Mouse (Mus musculus) cerebellum, postnatal 25 days (tissue): Measurements from ENCODE around the gene Txnrd2.

Source experiments
- DNase-seq, 2 experiments: peaks; one replicate each; pipeline ENCODE4 v3.0.0; 2021; ENCODE audit warnings: mixed read lengths in 2 of 2

Gene Txnrd2

GRCm38 (mm10) chr16:18490894-18491293, 64.7 kb downstream of the Txnrd2 start:
- no peak for DNase-seq

GRCm38 (mm10) chr16:18497865-18498515, 71.8 kb downstream of the Txnrd2 start:
- DNase-seq: peak in 1 of 2 experiments; percentile 24

- peak; percentile 96 to 98 for DNase-seq
Measured at GRCm38 (mm10) chr16:18498558-18498990, 72.4 kb downstream of the Txnrd2 start, which contains the start of the genes Gnb1l and Rtl10. Gnb1l (plus strand) TSS chr16:18498713. Rtl10 (plus strand) TSS chr16:18498901.

GRCm38 (mm10) chr16:18498996-18499395, 72.8 kb downstream of the Txnrd2 start:
- DNase-seq: no peak

GRCm38 (mm10) chr16:18501531-18501930, 75.3 kb downstream of the Txnrd2 start:
- DNase-seq: no peak

- DNase-seq: no peak
Measured at GRCm38 (mm10) chr16:18503566-18504342, 77.6 kb downstream of the Txnrd2 start.

GRCm38 (mm10) chr16:18506524-18507199, 80.5 kb downstream of the Txnrd2 start:
- DNase-seq: no peak

GRCm38 (mm10) chr16:18507200-18507549, 81.0 kb downstream of the Txnrd2 start:
- DNase-seq: no peak

GRCm38 (mm10) chr16:18511741-18512140, 85.6 kb downstream of the Txnrd2 start:
- DNase-seq: no peak

- DNase-seq: no peak
Measured at GRCm38 (mm10) chr16:18513508-18513907, 87.3 kb downstream of the Txnrd2 start.

- DNase-seq: peak in 1 of 2 experiments; percentile 19
Measured at GRCm38 (mm10) chr16:18518091-18518490, 91.9 kb downstream of the Txnrd2 start.

GRCm38 (mm10) chr16:18523563-18524245, 97.5 kb downstream of the Txnrd2 start:
- no peak for DNase-seq

GRCm38 (mm10) chr16:18528656-18529055, 102.5 kb downstream of the Txnrd2 start:
- DNase-seq: no peak
